Mouse (Mus musculus): ENCODE measurements at regions not wholly inside any gene's neighbourhood (a gene's known extent, or its start where the extent isn't known, plus 50 kb on each side); places are given as distances from the start of the nearest gene placed in this dataset.

- Histone ChIP-seq H3K36me3 (ENCODE audit: control insufficient read depth, insufficient read depth, low read length) (no peaks in the 10 kb centered on the region), H3K4me2 (no peak overlapping the region), H3K27me3 (replicated peaks; ENCODE audit: control insufficient read depth, insufficient read depth, low read length) (no peaks in the 10 kb centered on the region), H3K27ac (ENCODE audit: low read depth, low read length) (no peak overlapping the region), H3K9me3 (ENCODE audit: control insufficient read depth, low read length) (no peaks in the 10 kb centered on the region), H3K4me1 (replicated peaks; ENCODE audit: control insufficient read depth, insufficient read depth, low read length) (no peaks in the 10 kb centered on the region), H3K9ac (ENCODE audit: low read depth, low read length) (no peak overlapping the region), H3K4me3 (ENCODE audit: low read depth, low read length) (no peak overlapping the region)
- no peak for ATAC-seq (replicated peaks; ENCODE audit: low FRiP score)
- WGBS, result 65% methylated on average over 1 of the region's 1 CpGs
- no peak for DNase-seq (ENCODE audit: low spot score)
Observed at GRCm38 (mm10) chr1:183717060-183717459, 296.0 kb upstream of the Dusp10 start.

- Histone ChIP-seq H3K27me3 (replicated peaks; ENCODE audit: control insufficient read depth, insufficient read depth, low read length) (no peaks in the 10 kb centered on the region), H3K4me1 (replicated peaks; ENCODE audit: control insufficient read depth, insufficient read depth, low read length) (no peaks in the 10 kb centered on the region), H3K36me3 (ENCODE audit: control insufficient read depth, insufficient read depth, low read length) (no peaks in the 10 kb centered on the region), H3K9me3 (ENCODE audit: control insufficient read depth, low read length) (no peaks in the 10 kb centered on the region), H3K9ac (ENCODE audit: low read depth, low read length) (no peak overlapping the region), H3K27ac (ENCODE audit: low read depth, low read length) (no peak overlapping the region), H3K4me2 (no peak overlapping the region), H3K4me3 (ENCODE audit: low read depth, low read length) (no peak overlapping the region)
- WGBS, result 77% methylated on average over 2 of the region's 2 CpGs
- no peak for ATAC-seq (replicated peaks; ENCODE audit: low FRiP score)
- DNase-seq (ENCODE audit: low spot score), result no peak
Observed at GRCm38 (mm10) chr1:183749126-183749525, 264.0 kb upstream of the Dusp10 start.

GRCm38 (mm10) chr1:183754500-183754899 is 258.6 kb upstream of the Dusp10 start:
- ATAC-seq (replicated peaks; ENCODE audit: low FRiP score), result no peak
- WGBS, result 80% methylated on average over 4 of the region's 4 CpGs
- H3K27me3 ChIP-seq (replicated peaks; ENCODE audit: control insufficient read depth, insufficient read depth, low read length), result no peaks in the 10 kb centered on the region

GRCm38 (mm10) chr1:183756716-183757115 is 256.4 kb upstream of the Dusp10 start:
- H3K36me3 ChIP-seq (ENCODE audit: control insufficient read depth, insufficient read depth, low read length), result no peaks in the 10 kb centered on the region
- no peaks in the 10 kb centered on the region for H3K9me3 ChIP-seq (ENCODE audit: control insufficient read depth, low read length)
- no peak overlapping the region for H3K27ac ChIP-seq (ENCODE audit: low read depth, low read length)
- no peaks in the 10 kb centered on the region for H3K27me3 ChIP-seq (replicated peaks; ENCODE audit: control insufficient read depth, insufficient read depth, low read length)
- ATAC-seq (replicated peaks; ENCODE audit: low FRiP score) (no peak), DNase-seq (ENCODE audit: low spot score) (no peak)
- no peak overlapping the region for H3K4me3 ChIP-seq (ENCODE audit: low read depth, low read length)
- WGBS, result 70% methylated on average over 8 of the region's 8 CpGs
- H3K4me2 ChIP-seq, result no peak overlapping the region
- H3K4me1 ChIP-seq (replicated peaks; ENCODE audit: control insufficient read depth, insufficient read depth, low read length), result no peaks in the 10 kb centered on the region
- H3K9ac ChIP-seq (ENCODE audit: low read depth, low read length), result no peak overlapping the region

More at GRCm38 (mm10) chr1:183754500-183754899, 258.6 kb upstream of the Dusp10 start:
- Histone ChIP-seq H3K4me1 (replicated peaks; ENCODE audit: control insufficient read depth, insufficient read depth, low read length) (no peaks in the 10 kb centered on the region), H3K27ac (ENCODE audit: low read depth, low read length) (no peak overlapping the region), H3K4me2 (no peak overlapping the region), H3K9ac (ENCODE audit: low read depth, low read length) (no peak overlapping the region), H3K36me3 (ENCODE audit: control insufficient read depth, insufficient read depth, low read length) (no peaks in the 10 kb centered on the region), H3K9me3 (ENCODE audit: control insufficient read depth, low read length) (no peaks in the 10 kb centered on the region), H3K4me3 (ENCODE audit: low read depth, low read length) (no peak overlapping the region)
- no peak for DNase-seq (ENCODE audit: low spot score)

GRCm38 (mm10) chr1:183763864-183764726 is 249.0 kb upstream of the Dusp10 start:
- Histone ChIP-seq H3K36me3 (ENCODE audit: control insufficient read depth, insufficient read depth, low read length) (no peaks in the 10 kb centered on the region), H3K27me3 (replicated peaks; ENCODE audit: control insufficient read depth, insufficient read depth, low read length) (no peaks in the 10 kb centered on the region), H3K4me3 (ENCODE audit: low read depth, low read length) (no peak overlapping the region), H3K27ac (ENCODE audit: low read depth, low read length) (no peak overlapping the region), H3K9ac (ENCODE audit: low read depth, low read length) (no peak overlapping the region), H3K4me1 (replicated peaks; ENCODE audit: control insufficient read depth, insufficient read depth, low read length) (no peaks in the 10 kb centered on the region), H3K4me2 (no peak overlapping the region), H3K9me3 (ENCODE audit: control insufficient read depth, low read length) (no peaks in the 10 kb centered on the region)
- WGBS, result 69% methylated on average over 11 of the region's 11 CpGs
- DNase-seq (ENCODE audit: low spot score) (no peak), ATAC-seq (replicated peaks; ENCODE audit: low FRiP score) (peak; percentile 36; the same call in 1 of the 2 replicates)

- DNase-seq (ENCODE audit: low spot score) (no peak), ATAC-seq (replicated peaks; ENCODE audit: low FRiP score) (no peak)
- Histone ChIP-seq H3K27ac (ENCODE audit: low read depth, low read length) (no peak overlapping the region), H3K27me3 (replicated peaks; ENCODE audit: control insufficient read depth, insufficient read depth, low read length) (no peaks in the 10 kb centered on the region), H3K4me3 (ENCODE audit: low read depth, low read length) (no peak overlapping the region), H3K4me2 (no peak overlapping the region), H3K9me3 (ENCODE audit: control insufficient read depth, low read length) (no peaks in the 10 kb centered on the region), H3K9ac (ENCODE audit: low read depth, low read length) (no peak overlapping the region), H3K36me3 (ENCODE audit: control insufficient read depth, insufficient read depth, low read length) (no peaks in the 10 kb centered on the region), H3K4me1 (replicated peaks; ENCODE audit: control insufficient read depth, insufficient read depth, low read length) (no peaks in the 10 kb centered on the region)
- whole genome bisulfite sequencing, result 46% methylated on average over 6 of the region's 6 CpGs
Observed at GRCm38 (mm10) chr1:183772844-183773243, 240.3 kb upstream of the Dusp10 start.

DNA sequence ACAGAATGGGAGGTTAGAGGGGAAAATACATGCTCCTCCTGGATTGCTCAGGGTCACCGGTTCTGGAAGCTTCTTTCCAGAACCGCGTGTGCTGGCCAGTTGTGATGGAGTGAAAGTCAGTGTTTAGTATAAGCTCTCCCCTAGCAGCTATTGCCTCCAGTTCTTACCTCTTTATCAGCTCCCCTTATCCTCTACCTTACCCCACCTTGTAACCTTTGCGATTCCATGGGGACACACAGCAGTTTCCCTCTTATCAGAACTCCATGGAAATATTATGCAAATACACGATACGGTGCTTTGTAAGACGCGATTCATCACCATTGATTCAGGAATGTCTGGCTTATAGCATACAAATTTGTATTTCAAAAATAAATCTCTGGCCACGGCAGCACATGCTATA is 232.9 kb upstream of the Dusp10 start:
- Histone ChIP-seq H3K4me3 (ENCODE audit: low read depth, low read length) (no peak overlapping the region), H3K36me3 (ENCODE audit: control insufficient read depth, insufficient read depth, low read length) (no peaks in the 10 kb centered on the region), H3K9me3 (ENCODE audit: control insufficient read depth, low read length) (no peaks in the 10 kb centered on the region), H3K27ac (ENCODE audit: low read depth, low read length) (no peak overlapping the region), H3K9ac (ENCODE audit: low read depth, low read length) (no peak overlapping the region), H3K4me1 (replicated peaks; ENCODE audit: control insufficient read depth, insufficient read depth, low read length) (no peaks in the 10 kb centered on the region), H3K4me2 (no peak overlapping the region), H3K27me3 (replicated peaks; ENCODE audit: control insufficient read depth, insufficient read depth, low read length) (no peaks in the 10 kb centered on the region)
- 93% methylated on average over 9 of the region's 9 CpGs for WGBS
- no peak for ATAC-seq (replicated peaks; ENCODE audit: low FRiP score)
- no peak for DNase-seq (ENCODE audit: low spot score)

DNA sequence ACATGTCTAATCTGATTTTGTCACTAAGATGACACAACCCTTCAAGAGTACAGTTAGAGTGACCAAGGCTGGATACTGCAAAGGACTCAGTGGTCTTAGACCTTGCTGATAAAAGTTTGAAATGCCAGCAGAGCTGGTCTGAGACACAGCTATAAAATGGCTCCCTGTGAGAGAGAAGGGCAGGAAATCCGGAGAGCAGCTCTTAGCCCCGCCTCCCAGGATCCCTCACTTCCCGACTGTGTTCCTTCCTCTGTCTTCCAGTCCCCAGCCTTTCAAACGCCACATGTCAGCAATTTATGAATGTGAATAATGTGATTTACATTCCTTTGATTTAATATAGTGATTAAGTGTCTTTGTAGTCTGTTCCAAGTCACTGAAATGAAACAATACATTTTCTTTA is 232.3 kb upstream of the Dusp10 start:
- DNase-seq (ENCODE audit: low spot score) (no peak), ATAC-seq (replicated peaks; ENCODE audit: low FRiP score) (no peak)
- Histone ChIP-seq H3K36me3 (ENCODE audit: control insufficient read depth, insufficient read depth, low read length) (no peaks in the 10 kb centered on the region), H3K4me3 (ENCODE audit: low read depth, low read length) (no peak overlapping the region), H3K27me3 (replicated peaks; ENCODE audit: control insufficient read depth, insufficient read depth, low read length) (no peaks in the 10 kb centered on the region), H3K4me1 (replicated peaks; ENCODE audit: control insufficient read depth, insufficient read depth, low read length) (no peaks in the 10 kb centered on the region), H3K9me3 (ENCODE audit: control insufficient read depth, low read length) (no peaks in the 10 kb centered on the region), H3K27ac (ENCODE audit: low read depth, low read length) (no peak overlapping the region), H3K4me2 (no peak overlapping the region), H3K9ac (ENCODE audit: low read depth, low read length) (no peak overlapping the region)
- 52% methylated on average over 4 of the region's 4 CpGs for WGBS

- ATAC-seq (replicated peaks; ENCODE audit: low FRiP score), result no peak
- Histone ChIP-seq H3K9ac (ENCODE audit: low read depth, low read length) (no peak overlapping the region), H3K4me2 (no peak overlapping the region), H3K27ac (ENCODE audit: low read depth, low read length) (no peak overlapping the region), H3K4me3 (ENCODE audit: low read depth, low read length) (no peak overlapping the region), H3K36me3 (ENCODE audit: control insufficient read depth, insufficient read depth, low read length) (no peaks in the 10 kb centered on the region), H3K4me1 (replicated peaks; ENCODE audit: control insufficient read depth, insufficient read depth, low read length) (no peaks in the 10 kb centered on the region), H3K27me3 (replicated peaks; ENCODE audit: control insufficient read depth, insufficient read depth, low read length) (no peaks in the 10 kb centered on the region), H3K9me3 (ENCODE audit: control insufficient read depth, low read length) (no peaks in the 10 kb centered on the region)
- WGBS, result 74% methylated on average over 8 of the region's 8 CpGs
- DNase-seq (ENCODE audit: low spot score), result no peak
Observed at GRCm38 (mm10) chr1:183783440-183784130, 229.5 kb upstream of the Dusp10 start.

All from liver, embryonic 11.5 days (tissue).